Mouse (Mus musculus): ENCODE results near the gene Tgfb2. TPM values are rescaled to one million over a fixed set of nuclear protein-coding genes. Genes with fewer than 3 reads are reported as not detected.

Tgfb2 gene
- polyA plus RNA-seq, 1 experiment from 2014 or later: 4.1 TPM

- H3K4me1 ChIP-seq: no peaks in the 10 kb centered on the region
- H3K27me3 ChIP-seq (replicated peaks): no peaks in the 10 kb centered on the region
- no peaks in the 10 kb centered on the region for H3K36me3 ChIP-seq
- no peak overlapping the region for H3K4me3 ChIP-seq
- H3K4me2 ChIP-seq: no peak overlapping the region
- no peaks in the 10 kb centered on the region for H3K9me3 ChIP-seq (replicated peaks)
- no peak overlapping the region for H3K9ac ChIP-seq
- no peak overlapping the region for H3K27ac ChIP-seq
- 64% methylated on average over 10 of the region's 10 CpGs for WGBS (ENCODE audit: insufficient replicate concordance)
- 0 out of 2 replicates have a peak, but pooled peaks have one; percentile 5 for ATAC-seq
These were observed 42.8 kb downstream of the Tgfb2 start for GRCm38 (mm10) chr1:186662996-186663395.

GRCm38 (mm10) chr1:186661206-186661921 lies 44.4 kb downstream of the Tgfb2 start:
- Histone ChIP-seq H3K9ac (no peak overlapping the region), H3K27ac (no peak overlapping the region), H3K27me3 (replicated peaks) (no peaks in the 10 kb centered on the region), H3K36me3 (no peaks in the 10 kb centered on the region), H3K4me2 (no peak overlapping the region), H3K4me1 (no peaks in the 10 kb centered on the region), H3K9me3 (replicated peaks) (no peaks in the 10 kb centered on the region), H3K4me3 (no peak overlapping the region)
- WGBS (ENCODE audit: insufficient replicate concordance): 73% methylated on average over 15 of the region's 15 CpGs
- no peak for ATAC-seq

GRCm38 (mm10) chr1:186658783-186659182 lies 47.0 kb downstream of the Tgfb2 start:
- WGBS (ENCODE audit: insufficient replicate concordance): 80% methylated on average over 11 of the region's 11 CpGs

GRCm38 (mm10) chr1:186657559-186658219 lies 48.1 kb downstream of the Tgfb2 start:
- Histone ChIP-seq H3K27ac (no peak overlapping the region), H3K9me3 (replicated peaks) (no peaks in the 10 kb centered on the region), H3K9ac (no peak overlapping the region), H3K27me3 (replicated peaks) (no peaks in the 10 kb centered on the region), H3K36me3 (no peaks in the 10 kb centered on the region), H3K4me2 (no peak overlapping the region), H3K4me3 (no peak overlapping the region), H3K4me1 (no peaks in the 10 kb centered on the region)
- 72% methylated on average over 16 of the region's 16 CpGs for WGBS (ENCODE audit: insufficient replicate concordance)
- no peak for ATAC-seq

More at GRCm38 (mm10) chr1:186658783-186659182, 47.0 kb downstream of the Tgfb2 start:
- H3K4me2 ChIP-seq: no peak overlapping the region
- H3K36me3 ChIP-seq: no peaks in the 10 kb centered on the region
- no peak overlapping the region for H3K4me3 ChIP-seq
- no peaks in the 10 kb centered on the region for H3K4me1 ChIP-seq
- H3K27ac ChIP-seq: no peak overlapping the region
- no peak overlapping the region for H3K9ac ChIP-seq
- ATAC-seq: no peak
- H3K27me3 ChIP-seq (replicated peaks): no peaks in the 10 kb centered on the region
- H3K9me3 ChIP-seq (replicated peaks): no peaks in the 10 kb centered on the region

GRCm38 (mm10) chr1:186656732-186657329 lies 49.0 kb downstream of the Tgfb2 start:
- no peaks in the 10 kb centered on the region for H3K4me1 ChIP-seq
- H3K27ac ChIP-seq: no peak overlapping the region
- H3K4me2 ChIP-seq: no peak overlapping the region
- H3K27me3 ChIP-seq (replicated peaks): no peaks in the 10 kb centered on the region
- H3K36me3 ChIP-seq: no peaks in the 10 kb centered on the region
- no peak overlapping the region for H3K4me3 ChIP-seq
- WGBS (ENCODE audit: insufficient replicate concordance): 62% methylated on average over 5 of the region's 5 CpGs
- no peaks in the 10 kb centered on the region for H3K9me3 ChIP-seq (replicated peaks)
- ATAC-seq: no peak
- H3K9ac ChIP-seq: no peak overlapping the region

GRCm38 (mm10) chr1:186656201-186656600 lies 49.6 kb downstream of the Tgfb2 start:
- Histone ChIP-seq H3K4me2 (no peak overlapping the region), H3K36me3 (no peaks in the 10 kb centered on the region), H3K4me3 (no peak overlapping the region), H3K27me3 (replicated peaks) (no peaks in the 10 kb centered on the region), H3K4me1 (no peaks in the 10 kb centered on the region), H3K9me3 (replicated peaks) (no peaks in the 10 kb centered on the region), H3K9ac (no peak overlapping the region), H3K27ac (no peak overlapping the region)
- no peak for ATAC-seq
- WGBS (ENCODE audit: insufficient replicate concordance): 79% methylated on average over 1 of the region's 1 CpGs

- no peak overlapping the region for H3K9ac ChIP-seq
- no peak overlapping the region for H3K4me2 ChIP-seq
- H3K4me1 ChIP-seq: no peaks in the 10 kb centered on the region
- no peaks in the 10 kb centered on the region for H3K36me3 ChIP-seq
- H3K9me3 ChIP-seq (replicated peaks): no peaks in the 10 kb centered on the region
- WGBS (ENCODE audit: insufficient replicate concordance): 61% methylated on average over 4 of the region's 4 CpGs
- no peak overlapping the region for H3K27ac ChIP-seq
- no peak for ATAC-seq
- no peak overlapping the region for H3K4me3 ChIP-seq
- H3K27me3 ChIP-seq (replicated peaks): no peaks in the 10 kb centered on the region
These were observed 50.7 kb downstream of the Tgfb2 start for GRCm38 (mm10) chr1:186655096-186655495.

GRCm38 (mm10) chr1:186652208-186652607 lies 53.6 kb downstream of the Tgfb2 start:
- H3K27ac ChIP-seq: no peak overlapping the region
- H3K9ac ChIP-seq: no peak overlapping the region
- H3K9me3 ChIP-seq (replicated peaks): no peaks in the 10 kb centered on the region
- no peak overlapping the region for H3K4me3 ChIP-seq
- H3K27me3 ChIP-seq (replicated peaks): no peaks in the 10 kb centered on the region
- H3K4me1 ChIP-seq: no peaks in the 10 kb centered on the region
- ATAC-seq: no peak
- no peaks in the 10 kb centered on the region for H3K36me3 ChIP-seq
- H3K4me2 ChIP-seq: no peak overlapping the region
- WGBS (ENCODE audit: insufficient replicate concordance): 46% methylated on average over 8 of the region's 8 CpGs

GRCm38 (mm10) chr1:186650011-186650410 lies 55.8 kb downstream of the Tgfb2 start:
- ATAC-seq: no peak
- Histone ChIP-seq H3K27ac (no peak overlapping the region), H3K9me3 (replicated peaks) (no peaks in the 10 kb centered on the region), H3K36me3 (no peaks in the 10 kb centered on the region), H3K27me3 (replicated peaks) (no peaks in the 10 kb centered on the region), H3K9ac (no peak overlapping the region), H3K4me3 (no peak overlapping the region), H3K4me2 (no peak overlapping the region), H3K4me1 (no peaks in the 10 kb centered on the region)
- 65% methylated on average over 4 of the region's 4 CpGs for WGBS (ENCODE audit: insufficient replicate concordance)

GRCm38 (mm10) chr1:186637304-186638213 lies 68.2 kb downstream of the Tgfb2 start:
- H3K36me3 ChIP-seq: no peaks in the 10 kb centered on the region
- no peaks in the 10 kb centered on the region for H3K27me3 ChIP-seq (replicated peaks)
- H3K4me2 ChIP-seq: no peak overlapping the region
- ATAC-seq: no peak
- H3K4me1 ChIP-seq: no peaks in the 10 kb centered on the region
- H3K4me3 ChIP-seq: no peak overlapping the region
- H3K27ac ChIP-seq: no peak overlapping the region
- H3K9ac ChIP-seq: no peak overlapping the region
- H3K9me3 ChIP-seq (replicated peaks): no peaks in the 10 kb centered on the region
- WGBS (ENCODE audit: insufficient replicate concordance): 65% methylated on average over 12 of the region's 12 CpGs

- Histone ChIP-seq H3K9me3 (replicated peaks) (no peaks in the 10 kb centered on the region), H3K27ac (no peak overlapping the region), H3K4me2 (no peak overlapping the region), H3K9ac (no peak overlapping the region), H3K4me3 (no peak overlapping the region), H3K27me3 (replicated peaks) (no peaks in the 10 kb centered on the region), H3K4me1 (no peaks in the 10 kb centered on the region), H3K36me3 (no peaks in the 10 kb centered on the region)
- no peak for ATAC-seq
- WGBS (ENCODE audit: insufficient replicate concordance): 74% methylated on average over 7 of the region's 7 CpGs
These were observed 70.7 kb downstream of the Tgfb2 start for GRCm38 (mm10) chr1:186635045-186635444.

Measured in liver, embryonic 12.5 days (tissue).